Mouse (Mus musculus): ENCODE measurements around the gene Sptbn4. TPM values are rescaled to one million over a fixed set of nuclear protein-coding genes. Genes with fewer than 3 reads are reported as not detected.

The Sptbn4 gene
- polyA plus RNA-seq, 1 experiment from 2014 or later, result 0.45 TPM

DNA sequence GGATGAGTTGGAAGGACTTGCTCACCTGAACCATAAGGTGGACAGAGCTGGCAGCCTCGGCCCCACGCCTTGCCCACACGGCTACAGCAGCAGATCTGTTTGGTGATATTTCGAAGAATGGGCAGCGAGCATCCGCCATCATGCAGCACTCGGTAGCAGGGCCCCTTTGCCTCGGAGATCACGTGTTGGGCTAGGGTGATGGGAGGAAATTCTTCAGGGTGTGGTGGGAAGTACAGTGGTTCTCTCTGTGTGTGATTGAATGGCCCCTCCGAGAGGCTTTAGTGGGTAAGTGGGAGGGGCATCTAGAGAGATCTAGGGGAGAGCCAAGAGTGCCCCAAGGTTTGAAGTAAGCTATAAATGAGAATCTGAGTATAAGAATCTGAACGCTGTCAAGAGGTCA, 119.3 kb downstream of the Sptbn4 start:
- Histone ChIP-seq H3K9ac (no peak overlapping the region), H3K9me3 (no peaks in the 10 kb centered on the region), H3K27ac (no peak overlapping the region), H3K4me2 (no peak overlapping the region), H3K4me1 (peaks cover 32% of the 10 kb centered on the region), H3K36me3 (peaks cover 17% of the 10 kb centered on the region), H3K27me3 (replicated peaks) (peaks cover 15% of the 10 kb centered on the region; the same call in 1 of the 2 replicates), H3K4me3 (replicated peaks) (no peak overlapping the region)
- ATAC-seq (ENCODE audit: insufficient read depth, low FRiP score, low read depth), result no peak
- 79% methylated on average over 11 of the region's 11 CpGs for WGBS

DNA sequence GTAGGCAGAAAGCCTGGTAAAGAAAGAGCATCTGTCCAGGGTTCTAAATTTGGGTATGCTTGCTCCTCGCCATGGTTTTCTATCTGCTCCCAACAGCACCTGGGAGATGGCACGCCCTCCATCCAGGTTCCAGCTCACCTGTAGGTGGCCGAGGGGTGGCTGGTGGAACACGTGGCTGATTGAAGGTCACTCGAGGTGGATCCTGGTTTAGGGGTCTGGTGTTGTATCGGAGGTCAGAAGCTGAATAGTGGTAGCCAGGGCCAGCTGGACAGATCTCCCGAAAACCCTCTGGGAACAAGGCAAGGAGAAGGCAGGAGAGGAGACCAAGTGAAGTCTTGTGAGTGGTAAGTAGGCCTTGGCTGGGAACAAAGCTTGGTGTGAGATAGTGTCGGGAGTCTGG, 120.0 kb downstream of the Sptbn4 start:
- Histone ChIP-seq H3K36me3 (peaks cover 22% of the 10 kb centered on the region), H3K4me1 (peaks cover 29% of the 10 kb centered on the region), H3K27me3 (replicated peaks) (peaks cover 13% of the 10 kb centered on the region; the same call in 1 of the 2 replicates), H3K27ac (no peak overlapping the region), H3K4me3 (replicated peaks) (no peak overlapping the region), H3K9ac (no peak overlapping the region), H3K9me3 (no peaks in the 10 kb centered on the region), H3K4me2 (no peak overlapping the region)
- ATAC-seq (ENCODE audit: insufficient read depth, low FRiP score, low read depth), result no peak
- 95% methylated on average over 8 of the region's 8 CpGs for WGBS

DNA sequence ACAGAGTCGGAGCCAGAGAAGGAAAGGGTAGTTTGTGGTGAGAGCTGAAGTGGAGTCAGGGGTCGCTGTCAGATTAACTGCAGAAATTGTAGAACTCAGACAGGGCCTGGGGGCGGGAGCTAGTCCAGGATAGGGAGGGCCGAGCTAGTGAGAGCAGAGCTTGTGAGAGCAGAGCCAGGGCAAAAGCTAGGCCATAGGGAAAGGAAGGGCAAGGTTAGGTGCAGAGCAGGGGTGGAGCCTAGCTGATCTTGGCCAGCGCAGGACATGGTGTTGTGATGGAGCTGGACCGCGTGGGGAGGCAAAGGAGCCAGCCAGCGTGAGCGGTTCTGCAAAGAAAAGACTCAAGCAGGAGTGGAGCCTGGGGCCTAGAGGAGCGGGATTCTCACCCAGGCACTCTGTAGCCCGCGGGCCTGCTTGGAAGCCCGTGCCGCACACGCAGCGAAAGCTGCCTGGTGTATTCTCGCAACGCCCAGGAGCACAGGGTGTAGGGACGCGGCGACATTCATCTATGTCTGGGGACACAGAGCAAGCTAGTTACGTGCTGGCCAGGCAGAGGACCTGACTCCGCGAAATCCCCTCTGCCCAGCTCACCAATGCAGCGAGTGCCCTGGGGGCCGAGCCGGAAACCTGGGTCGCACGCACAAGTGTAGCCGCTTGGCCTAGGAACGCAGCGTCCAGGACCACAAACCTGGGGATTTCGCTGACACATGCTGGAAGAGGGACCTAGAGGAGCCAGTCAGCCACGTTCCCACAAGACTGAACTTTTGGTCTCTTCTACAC, 121.2 kb downstream of the Sptbn4 start:
- WGBS, result 53% methylated on average over 34 of the region's 34 CpGs
- Histone ChIP-seq H3K27ac (no peak overlapping the region), H3K36me3 (peaks cover 30% of the 10 kb centered on the region), H3K4me2 (peak overlapping the region; percentile 47), H3K4me1 (peaks cover 24% of the 10 kb centered on the region), H3K4me3 (replicated peaks) (no peak overlapping the region), H3K9ac (no peak overlapping the region), H3K9me3 (no peaks in the 10 kb centered on the region), H3K27me3 (replicated peaks) (peaks cover 10% of the 10 kb centered on the region; the same call in 1 of the 2 replicates)
- ATAC-seq (ENCODE audit: insufficient read depth, low FRiP score, low read depth), result no peak

DNA sequence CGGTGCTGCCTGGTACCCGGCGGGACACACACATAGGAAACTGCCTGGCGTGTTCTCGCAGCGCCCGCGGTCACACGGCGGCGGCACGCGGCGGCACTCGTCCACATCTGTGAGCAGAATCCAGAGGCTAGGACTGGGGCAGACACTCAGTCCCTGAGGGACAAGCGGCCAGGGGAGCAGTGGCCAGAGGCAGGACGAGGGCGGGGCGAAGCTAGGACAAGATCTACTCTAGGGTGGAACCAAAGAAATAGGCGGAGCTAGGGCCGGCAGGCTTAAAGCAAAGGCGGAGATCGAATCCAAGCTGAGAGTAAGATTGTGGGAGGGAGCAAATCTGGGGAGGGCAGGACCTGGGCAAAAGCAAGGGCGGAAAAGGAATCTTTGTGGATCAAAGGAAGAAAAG, 121.8 kb downstream of the Sptbn4 start:
- peaks cover 10% of the 10 kb centered on the region; the same call in 1 of the 2 replicates for H3K27me3 ChIP-seq (replicated peaks)
- H3K9me3 ChIP-seq, result no peaks in the 10 kb centered on the region
- H3K4me1 ChIP-seq, result peaks cover 24% of the 10 kb centered on the region
- H3K36me3 ChIP-seq, result peaks cover 30% of the 10 kb centered on the region
- no peak overlapping the region for H3K9ac ChIP-seq
- no peak; the same call in 1 of the 2 replicates for ATAC-seq (ENCODE audit: insufficient read depth, low FRiP score, low read depth)
- H3K4me3 ChIP-seq (replicated peaks), result peak overlapping the region; percentile 23; the same call in 1 of the 2 replicates
- no peak overlapping the region for H3K27ac ChIP-seq
- 22% methylated on average over 24 of the region's 24 CpGs for WGBS
- H3K4me2 ChIP-seq, result peak overlapping the region; percentile 47

DNA sequence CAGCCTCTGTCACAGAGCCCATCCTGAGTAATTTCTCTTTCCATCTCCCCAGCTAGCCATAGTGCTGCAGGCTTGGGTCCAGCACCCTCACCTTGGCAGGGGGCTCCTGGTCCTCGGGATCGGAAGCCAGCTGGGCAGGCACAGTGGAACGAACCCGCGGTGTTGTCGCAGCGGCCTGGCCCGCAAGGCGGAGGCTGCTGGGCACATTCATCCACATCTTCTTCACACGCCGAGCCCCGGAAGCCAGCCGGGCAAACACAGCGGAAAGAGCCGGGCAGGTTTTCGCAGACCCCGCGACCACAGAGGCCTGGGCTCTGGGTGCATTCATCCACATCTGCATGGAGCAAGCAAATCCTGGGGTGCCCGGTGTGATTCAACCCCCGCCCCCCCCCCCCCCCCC, 122.6 kb downstream of the Sptbn4 start:
- WGBS, result 65% methylated on average over 18 of the region's 20 CpGs

DNA sequence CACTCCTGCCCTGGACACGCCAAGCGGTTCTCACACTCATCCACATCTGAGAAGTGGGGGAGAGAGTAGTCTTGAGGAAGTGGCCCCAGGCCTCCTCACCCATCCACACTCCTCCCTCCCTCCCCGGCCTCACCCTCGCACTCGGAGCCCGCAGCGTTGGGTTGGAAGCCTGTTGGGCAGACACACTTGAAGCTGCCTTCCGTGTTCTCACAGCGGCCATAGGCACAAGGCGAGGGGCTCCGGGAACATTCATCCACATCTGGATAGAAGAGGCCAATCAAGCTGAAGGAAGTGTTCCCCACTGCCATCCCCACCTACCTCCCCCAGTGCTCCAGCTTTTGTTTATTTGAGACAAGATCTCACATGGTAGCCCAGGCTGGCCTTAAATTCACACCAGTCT, 123.3 kb downstream of the Sptbn4 start:
- no peak overlapping the region for H3K27ac ChIP-seq
- WGBS, result 95% methylated on average over 11 of the region's 11 CpGs
- no peak overlapping the region for H3K4me3 ChIP-seq (replicated peaks)
- peaks cover 11% of the 10 kb centered on the region for H3K4me1 ChIP-seq
- peaks cover 38% of the 10 kb centered on the region for H3K36me3 ChIP-seq
- ATAC-seq (ENCODE audit: insufficient read depth, low FRiP score, low read depth), result no peak
- no peak overlapping the region for H3K9ac ChIP-seq
- no peaks in the 10 kb centered on the region for H3K9me3 ChIP-seq
- peaks cover 10% of the 10 kb centered on the region; the same call in 1 of the 2 replicates for H3K27me3 ChIP-seq (replicated peaks)
- no peak overlapping the region for H3K4me2 ChIP-seq

More for the DNA sequence above, 122.6 kb downstream of the Sptbn4 start:
- peaks cover 17% of the 10 kb centered on the region for H3K4me1 ChIP-seq
- no peak overlapping the region for H3K9ac ChIP-seq
- no peaks in the 10 kb centered on the region for H3K9me3 ChIP-seq
- no peak overlapping the region for H3K27ac ChIP-seq
- H3K4me2 ChIP-seq, result no peak overlapping the region
- no peak for ATAC-seq (ENCODE audit: insufficient read depth, low FRiP score, low read depth)
- peaks cover 30% of the 10 kb centered on the region for H3K36me3 ChIP-seq
- peaks cover 10% of the 10 kb centered on the region; the same call in 1 of the 2 replicates for H3K27me3 ChIP-seq (replicated peaks)
- no peak overlapping the region for H3K4me3 ChIP-seq (replicated peaks)

DNA sequence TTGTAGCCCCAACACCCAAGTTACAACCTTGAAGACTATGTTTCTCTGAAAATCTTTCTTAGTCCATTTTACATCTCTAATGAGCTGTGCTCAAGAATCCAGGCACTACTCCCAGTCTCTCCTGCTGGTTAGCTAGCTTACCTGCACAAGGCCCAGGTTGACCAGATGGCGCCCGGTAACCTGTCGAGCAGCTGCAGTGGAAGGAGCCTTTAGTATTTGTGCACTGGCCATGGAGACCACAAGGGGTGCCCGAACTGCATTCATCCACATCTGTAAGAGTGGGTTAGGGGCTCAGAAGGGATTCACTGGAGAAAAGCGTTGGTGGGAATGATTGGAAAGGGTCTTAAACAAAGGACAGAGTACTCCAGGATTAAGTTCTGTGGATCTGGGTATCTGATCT, 124.5 kb downstream of the Sptbn4 start:
- Histone ChIP-seq H3K4me3 (replicated peaks) (no peak overlapping the region), H3K9ac (no peak overlapping the region), H3K36me3 (peaks cover 42% of the 10 kb centered on the region), H3K27me3 (replicated peaks) (peaks cover 10% of the 10 kb centered on the region; the same call in 1 of the 2 replicates), H3K27ac (no peak overlapping the region), H3K4me1 (peaks cover 6% of the 10 kb centered on the region), H3K4me2 (no peak overlapping the region), H3K9me3 (no peaks in the 10 kb centered on the region)
- WGBS, result 93% methylated on average over 5 of the region's 5 CpGs
- no peak for ATAC-seq (ENCODE audit: insufficient read depth, low FRiP score, low read depth)

DNA sequence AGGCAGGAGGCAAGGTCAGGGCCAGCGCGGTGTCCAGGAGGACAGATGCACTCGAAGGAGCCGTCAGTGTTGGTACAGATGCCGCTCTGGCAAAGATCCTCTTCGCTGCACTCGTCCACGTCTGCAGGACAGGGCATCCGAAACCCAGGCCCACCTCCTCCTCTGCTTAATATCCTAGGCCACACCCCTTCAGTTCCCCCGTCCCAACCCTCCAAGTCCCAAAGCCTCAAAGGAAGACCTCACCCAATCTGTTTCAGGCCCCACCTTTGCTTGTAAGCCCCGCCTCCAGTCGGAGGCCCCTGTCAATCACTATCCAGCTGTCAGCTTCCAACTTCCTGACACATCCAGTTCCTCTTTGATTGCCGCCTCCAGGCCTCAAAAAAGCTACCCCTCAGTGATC, 125.2 kb downstream of the Sptbn4 start:
- Histone ChIP-seq H3K4me2 (no peak overlapping the region), H3K36me3 (peaks cover 41% of the 10 kb centered on the region), H3K27ac (no peak overlapping the region), H3K27me3 (replicated peaks) (peaks cover 8% of the 10 kb centered on the region; the same call in 1 of the 2 replicates), H3K4me3 (replicated peaks) (no peak overlapping the region), H3K9me3 (no peaks in the 10 kb centered on the region), H3K9ac (no peak overlapping the region), H3K4me1 (peaks cover 6% of the 10 kb centered on the region)
- 28% methylated on average over 13 of the region's 13 CpGs for WGBS
- no peak for ATAC-seq (ENCODE audit: insufficient read depth, low FRiP score, low read depth)

DNA sequence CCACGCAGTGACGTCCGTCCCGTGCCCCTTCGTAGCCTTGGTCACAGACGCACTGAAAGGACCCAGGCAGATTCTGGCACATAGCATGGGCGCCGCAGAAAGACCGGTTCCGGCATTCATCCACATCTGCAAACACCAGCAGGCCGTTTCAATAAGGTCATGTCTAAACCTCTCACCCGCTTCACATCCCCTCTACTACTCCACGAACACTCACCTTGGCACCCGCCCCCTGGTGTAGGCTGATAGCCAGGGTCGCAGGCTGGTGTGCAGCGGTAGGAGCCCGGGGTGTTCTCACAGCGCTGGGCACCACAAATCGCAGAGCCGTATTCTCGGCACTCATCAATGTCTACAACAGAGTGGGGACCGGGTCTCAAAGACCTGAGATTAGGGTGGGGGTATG, 128.1 kb downstream of the Sptbn4 start:
- no peaks in the 10 kb centered on the region for H3K27me3 ChIP-seq (replicated peaks)
- no peaks in the 10 kb centered on the region for H3K9me3 ChIP-seq
- H3K4me2 ChIP-seq, result no peak overlapping the region
- H3K36me3 ChIP-seq, result peaks cover 49% of the 10 kb centered on the region
- no peak overlapping the region for H3K9ac ChIP-seq
- H3K4me3 ChIP-seq (replicated peaks), result no peak overlapping the region
- 90% methylated on average over 22 of the region's 22 CpGs for WGBS
- no peak for ATAC-seq (ENCODE audit: insufficient read depth, low FRiP score, low read depth)
- H3K4me1 ChIP-seq, result no peaks in the 10 kb centered on the region
- H3K27ac ChIP-seq, result no peak overlapping the region

DNA sequence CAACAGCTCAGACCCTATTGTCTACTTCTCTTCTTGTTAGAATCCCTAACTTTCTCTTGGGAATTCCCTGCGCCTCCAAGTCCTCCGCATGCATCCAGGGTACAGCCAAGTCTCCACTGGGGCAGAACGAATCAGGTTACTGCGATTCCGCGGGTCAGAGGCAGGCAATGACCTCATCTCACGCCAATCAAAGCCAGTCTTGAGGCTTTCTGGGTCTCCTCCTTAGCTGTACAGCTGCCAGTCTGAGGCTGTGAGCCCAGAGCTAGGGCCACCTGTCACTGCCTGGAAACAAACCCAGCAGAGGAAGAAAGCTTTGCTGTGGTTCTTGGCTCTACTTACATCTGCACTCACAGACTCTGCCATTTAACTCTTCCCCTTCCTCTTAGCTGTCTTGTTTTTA, 131.5 kb downstream of the Sptbn4 start:
- WGBS, result 56% methylated on average over 7 of the region's 7 CpGs
- no peak overlapping the region for H3K27ac ChIP-seq
- H3K9ac ChIP-seq, result no peak overlapping the region
- ATAC-seq (ENCODE audit: insufficient read depth, low FRiP score, low read depth), result no peak
- H3K4me2 ChIP-seq, result no peak overlapping the region; the same call in 1 of the 2 replicates
- H3K27me3 ChIP-seq (replicated peaks), result no peaks in the 10 kb centered on the region
- no peaks in the 10 kb centered on the region for H3K9me3 ChIP-seq
- peaks cover under 1% of the 10 kb centered on the region; the same call in 1 of the 2 replicates for H3K4me1 ChIP-seq
- H3K4me3 ChIP-seq (replicated peaks), result no peak overlapping the region
- peaks cover 47% of the 10 kb centered on the region for H3K36me3 ChIP-seq

DNA sequence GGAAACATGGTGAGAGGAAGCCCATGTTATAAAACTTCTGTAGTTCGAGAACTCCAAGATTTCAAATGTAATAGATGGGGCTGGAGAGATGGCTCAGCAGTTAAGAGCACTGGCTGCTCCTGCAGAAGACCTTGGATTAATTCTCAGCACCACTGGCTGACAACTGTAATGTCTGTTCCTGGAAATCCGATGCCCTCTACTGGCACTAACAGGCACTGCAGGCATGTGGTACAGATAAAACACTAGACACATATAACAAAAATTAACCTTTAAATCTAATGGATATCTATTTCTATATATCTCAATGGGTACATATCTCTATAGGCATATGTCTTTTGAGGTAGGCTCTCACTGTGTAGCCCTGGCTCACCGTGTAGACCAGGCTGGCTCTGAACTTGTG, 133.1 kb downstream of the Sptbn4 start:
- ATAC-seq (ENCODE audit: insufficient read depth, low FRiP score, low read depth), result no peak
- Histone ChIP-seq H3K27ac (no peak overlapping the region), H3K4me2 (no peak overlapping the region), H3K9me3 (no peaks in the 10 kb centered on the region), H3K27me3 (replicated peaks) (no peaks in the 10 kb centered on the region), H3K9ac (no peak overlapping the region), H3K4me1 (peaks cover 11% of the 10 kb centered on the region), H3K4me3 (replicated peaks) (no peak overlapping the region), H3K36me3 (peaks cover 42% of the 10 kb centered on the region)
- WGBS, result 85% methylated on average over 3 of the region's 3 CpGs

DNA sequence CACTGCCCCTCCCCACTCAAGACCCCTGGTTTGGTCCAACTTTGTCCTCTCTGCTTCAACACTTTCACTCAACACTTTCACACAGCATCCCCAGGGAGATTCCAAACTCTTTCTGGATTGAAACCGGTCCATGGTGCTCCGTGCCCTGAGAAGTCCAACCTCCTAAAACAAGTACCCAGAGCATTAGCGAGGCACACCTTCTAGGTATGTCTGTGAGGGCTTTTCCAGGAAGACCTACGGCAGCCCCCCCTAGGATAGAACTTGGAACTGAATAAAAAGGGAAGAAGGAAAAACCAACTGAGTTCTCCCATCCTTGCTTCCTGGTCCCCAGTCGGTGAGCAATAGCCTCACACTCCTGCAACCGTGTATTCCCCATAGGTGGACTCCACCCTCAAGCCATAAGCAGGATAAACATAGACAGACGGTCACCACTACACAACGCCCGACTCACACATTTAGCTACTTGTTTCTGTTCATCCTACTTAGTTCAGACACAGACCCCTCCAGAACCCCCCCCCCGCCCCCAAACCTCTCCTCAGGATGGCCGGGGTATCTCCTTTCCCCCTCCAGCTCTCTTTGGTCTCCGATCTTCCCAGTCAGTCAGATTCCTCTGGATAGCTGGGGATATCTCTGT, 135.7 kb downstream of the Sptbn4 start:
- H3K27me3 ChIP-seq (replicated peaks), result no peaks in the 10 kb centered on the region
- 84% methylated on average over 12 of the region's 12 CpGs for WGBS
- H3K9me3 ChIP-seq, result no peaks in the 10 kb centered on the region
- H3K27ac ChIP-seq, result no peak overlapping the region
- H3K4me2 ChIP-seq, result no peak overlapping the region
- H3K4me3 ChIP-seq (replicated peaks), result no peak overlapping the region
- no peak overlapping the region for H3K9ac ChIP-seq
- ATAC-seq (ENCODE audit: insufficient read depth, low FRiP score, low read depth), result no peak
- H3K4me1 ChIP-seq, result peaks cover 20% of the 10 kb centered on the region
- H3K36me3 ChIP-seq, result peaks cover 39% of the 10 kb centered on the region
